Mouse (Mus musculus) cerebellum, postnatal 25 days (tissue): Measurements from ENCODE around the gene D430041D05Rik.

Experiments used
- DNase-seq, 2 experiments: peaks; one replicate each; pipeline ENCODE4 v3.0.0; 2021; ENCODE audit warnings: mixed read lengths in 2 of 2

Gene D430041D05Rik

GRCm38 (mm10) chr2:104410963-104411545, at the start of gene D430041D05Rik:
Gene D430041D05Rik (minus strand): TSS chr2:104411013.
- peak; percentile 56 to 60 for DNase-seq

GRCm38 (mm10) chr2:104460021-104460420, 49.2 kb upstream of the D430041D05Rik start:
- no peak for DNase-seq

GRCm38 (mm10) chr2:104458569-104459332, 47.9 kb upstream of the D430041D05Rik start:
- no peak for DNase-seq

DNA sequence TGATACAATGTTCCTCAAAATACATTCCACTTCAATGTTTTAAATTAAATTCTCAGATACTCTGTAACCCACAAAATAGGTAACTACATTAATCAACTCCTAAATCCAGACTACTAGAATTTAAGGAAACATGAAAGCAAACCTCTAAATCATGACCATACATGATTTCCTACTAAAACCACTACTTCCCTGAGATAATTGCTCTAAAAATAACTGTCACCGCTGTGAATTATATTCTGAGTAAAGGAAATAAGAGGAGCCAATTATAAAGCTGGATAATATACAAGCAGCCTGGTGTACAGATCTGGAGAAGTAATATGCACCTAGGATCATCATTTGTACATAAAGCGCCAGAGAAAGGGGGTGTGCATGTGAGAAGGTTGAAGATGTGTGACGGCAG, 46.3 kb upstream of the D430041D05Rik start:
- no peak for DNase-seq

DNA sequence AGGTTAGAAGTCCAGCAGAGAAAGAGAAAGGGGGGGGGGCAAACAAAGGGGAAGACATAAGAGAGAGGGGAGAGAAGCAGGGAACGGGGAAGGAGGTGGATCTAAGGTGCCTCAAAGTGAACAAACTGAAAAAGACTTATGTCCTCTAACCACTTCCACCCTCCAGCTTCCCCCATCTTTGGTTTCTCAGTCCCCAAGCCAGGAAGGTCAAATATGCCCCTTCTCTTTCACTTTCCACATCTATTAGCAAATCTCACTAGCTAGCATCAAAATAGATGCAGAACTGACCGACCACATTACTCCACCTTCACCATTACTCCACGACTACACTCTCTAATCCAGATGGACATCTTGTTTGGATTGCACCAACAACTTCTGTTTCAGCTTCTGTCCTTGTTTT, 39.9 kb upstream of the D430041D05Rik start:
- no peak for DNase-seq

- no peak for DNase-seq
Observed at GRCm38 (mm10) chr2:104449191-104449590, 38.4 kb upstream of the D430041D05Rik start.

DNA sequence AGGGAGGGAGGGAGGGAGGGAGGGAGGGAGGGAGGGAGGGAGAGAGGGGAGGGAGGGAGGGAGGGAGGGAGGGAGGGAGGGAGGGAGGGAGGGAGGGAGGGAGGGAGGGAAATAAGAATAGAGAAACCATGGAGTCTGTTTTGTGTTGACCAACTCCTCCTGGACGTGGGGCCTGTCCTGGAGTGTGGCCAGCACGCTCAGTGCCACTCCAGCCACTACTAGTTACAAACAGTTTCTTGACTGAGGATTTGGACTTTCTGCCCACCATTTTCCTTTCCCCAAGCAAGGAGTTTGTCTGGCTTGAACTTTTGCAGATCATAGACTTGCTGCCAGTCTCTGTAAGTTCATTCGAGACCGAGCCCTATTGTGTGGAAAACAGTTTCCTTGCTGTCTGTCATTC, 37.4 kb upstream of the D430041D05Rik start:
- no peak for DNase-seq

DNA sequence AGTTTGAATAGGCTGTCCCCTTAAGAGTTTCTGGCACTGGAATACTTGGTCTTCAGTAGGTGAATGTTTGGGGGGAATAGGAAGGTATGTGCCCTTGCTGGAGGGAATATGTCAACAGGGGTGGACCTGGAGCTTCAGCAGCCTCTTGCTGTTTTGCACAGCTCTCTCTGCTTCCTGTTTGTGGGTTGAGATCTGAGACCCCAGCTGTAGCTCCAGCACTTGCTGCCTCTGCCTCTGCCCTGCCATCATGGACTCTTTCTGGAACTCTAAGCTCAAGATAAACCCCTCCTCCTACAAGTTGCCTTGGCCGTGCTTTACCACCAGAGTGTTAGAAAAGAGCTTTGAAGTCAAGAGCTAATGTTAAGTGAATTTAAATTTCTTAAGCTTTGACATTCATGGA, 35.2 kb upstream of the D430041D05Rik start:
- DNase-seq = no peak

DNA sequence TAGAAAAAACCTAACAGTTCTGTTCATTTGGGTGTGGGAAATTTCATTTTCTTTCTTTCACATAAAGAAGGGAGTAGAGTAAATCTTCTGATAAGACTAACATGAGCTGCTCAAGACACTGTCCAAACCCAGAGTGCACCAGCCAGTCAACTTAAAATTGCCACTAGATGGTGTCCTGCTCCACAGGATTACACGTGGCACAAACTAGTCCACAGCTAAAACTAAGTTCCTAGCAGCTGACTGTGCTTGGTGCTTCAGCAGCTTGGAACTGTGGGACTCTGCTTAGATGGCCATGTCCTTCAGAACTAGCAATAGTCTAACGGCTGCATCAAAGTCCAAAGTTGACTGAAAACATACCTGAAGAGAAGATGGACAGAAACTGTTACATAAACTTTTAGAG, 34.0 kb upstream of the D430041D05Rik start:
- DNase-seq = peak; percentile 63 to 73

DNA sequence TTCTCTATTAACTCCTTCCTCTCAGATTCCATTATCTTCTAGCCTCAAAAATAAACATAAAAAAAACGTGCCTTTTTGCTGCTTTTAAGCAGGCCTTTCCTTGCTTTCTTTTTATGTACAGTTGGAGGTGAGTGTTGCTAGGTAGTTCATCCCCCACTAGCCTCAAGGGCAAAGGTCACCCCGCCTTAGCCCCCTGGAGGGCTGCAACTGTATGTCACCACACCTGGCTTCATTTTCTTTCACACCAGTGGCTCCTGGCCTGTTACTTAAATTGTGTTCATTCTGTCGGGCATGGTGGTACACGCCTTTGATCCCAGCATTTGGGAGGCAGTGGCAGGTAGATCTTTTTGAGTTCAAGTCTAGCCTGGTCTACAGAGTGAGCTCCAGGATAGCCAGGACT, 31.5 kb upstream of the D430041D05Rik start:
- DNase-seq = no peak

- DNase-seq = no peak
Observed at GRCm38 (mm10) chr2:104436226-104436625, 25.4 kb upstream of the D430041D05Rik start.

GRCm38 (mm10) chr2:104431067-104431466, 20.3 kb upstream of the D430041D05Rik start:
- DNase-seq = no peak

GRCm38 (mm10) chr2:104430566-104430965, 19.8 kb upstream of the D430041D05Rik start:
- peak; percentile 36 to 68 for DNase-seq

DNA sequence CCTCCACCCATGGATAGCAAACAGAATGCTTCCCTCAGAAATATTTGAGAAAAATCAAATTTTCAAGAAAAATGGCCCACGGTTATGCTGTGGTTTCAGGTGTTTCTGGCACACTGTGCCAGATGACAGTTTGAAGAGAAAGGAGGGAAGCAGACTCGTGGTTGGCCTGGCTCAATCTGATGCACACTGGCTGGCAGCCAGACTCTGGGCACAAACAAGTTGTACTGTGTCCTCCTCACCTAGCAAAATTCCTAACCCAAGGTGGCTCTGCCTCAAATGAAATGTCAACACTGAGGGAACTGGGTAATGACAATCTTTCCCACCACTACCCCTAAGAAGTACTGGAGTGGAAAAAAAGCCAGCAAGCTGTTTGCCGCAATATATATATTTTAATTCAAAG, 15.3 kb upstream of the D430041D05Rik start:
- DNase-seq = peak; percentile 56 to 64

GRCm38 (mm10) chr2:104422230-104422629, 11.4 kb upstream of the D430041D05Rik start:
- DNase-seq = no peak

DNA sequence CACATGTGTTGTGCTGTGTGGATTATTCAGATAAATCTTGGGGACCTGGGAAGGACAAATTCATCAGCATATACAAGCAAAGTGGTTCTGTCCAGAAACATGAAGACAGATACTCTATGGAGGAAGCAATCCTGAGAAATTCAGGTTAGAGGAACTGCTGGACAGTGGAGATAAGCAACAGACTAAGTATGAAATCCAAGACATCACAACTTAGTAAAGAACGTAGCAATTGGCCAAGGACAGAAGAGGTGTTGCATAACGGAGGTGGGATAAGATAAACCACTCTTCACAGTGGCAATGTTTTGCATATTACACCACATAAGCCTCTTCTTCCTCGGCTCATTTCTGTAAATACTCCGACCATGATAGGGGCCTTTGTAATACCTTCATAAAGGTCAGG, 10.0 kb upstream of the D430041D05Rik start:
- DNase-seq = no peak

DNA sequence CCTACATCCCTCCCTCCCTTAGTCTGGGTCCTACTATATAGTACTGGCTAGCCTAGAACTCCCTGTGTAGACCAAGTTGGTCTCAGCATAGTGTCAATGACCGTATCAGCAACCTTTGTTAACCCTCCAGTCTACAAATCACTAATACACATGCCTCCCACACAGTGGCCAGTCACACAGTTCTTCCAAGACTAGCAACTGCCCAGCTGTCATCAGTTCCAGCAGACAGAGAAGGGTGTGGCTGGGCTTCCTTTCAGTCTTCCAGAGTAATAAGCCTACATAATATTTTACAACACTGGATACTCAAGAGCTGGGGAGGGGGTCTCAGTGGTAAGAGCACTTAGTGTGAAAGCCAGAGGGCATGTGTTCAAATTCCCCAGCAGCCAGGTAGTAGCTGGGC, 9.2 kb upstream of the D430041D05Rik start:
- DNase-seq = no peak

DNA sequence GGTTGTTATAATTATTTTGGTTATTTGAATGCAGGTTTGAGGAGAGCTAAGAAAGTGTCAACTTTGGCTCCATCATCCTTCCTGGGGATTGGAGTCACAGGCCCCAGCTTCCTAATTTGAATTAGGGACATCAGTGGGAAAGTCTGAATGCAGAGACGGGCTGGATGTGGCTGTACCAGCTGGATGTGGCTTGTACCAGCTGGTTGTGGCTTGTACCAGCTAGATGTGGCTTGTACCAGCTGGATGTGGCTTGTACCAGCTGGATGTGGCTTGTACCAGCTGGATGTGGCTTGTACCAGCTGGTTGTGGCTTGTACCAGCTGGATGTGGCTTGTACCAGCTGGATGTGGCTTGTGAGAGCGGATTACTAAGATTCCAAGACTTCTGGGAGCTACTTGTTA, 8.6 kb upstream of the D430041D05Rik start:
- DNase-seq = no peak

DNA sequence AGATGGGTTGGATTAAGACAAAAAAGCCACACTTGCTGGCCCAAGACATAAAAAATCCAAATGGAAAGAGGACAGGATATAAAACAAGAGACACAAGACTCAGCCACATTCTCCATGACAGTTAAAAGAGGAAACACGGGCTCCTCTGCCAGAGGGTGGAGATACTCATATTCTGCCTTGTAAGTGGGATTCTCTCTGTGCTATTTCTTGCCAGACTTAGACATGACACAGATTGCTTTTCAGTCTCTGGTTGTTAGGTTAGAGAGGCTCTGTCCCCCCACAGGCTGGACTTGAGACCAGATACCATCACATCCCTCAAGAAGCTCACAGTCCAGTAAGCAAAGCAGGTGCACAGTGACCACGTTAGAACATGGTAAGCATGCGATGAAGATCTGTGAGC, 2.2 kb upstream of the D430041D05Rik start:
- no peak for DNase-seq

GRCm38 (mm10) chr2:104412496-104412895, 1.7 kb upstream of the D430041D05Rik start:
- no peak for DNase-seq

DNA sequence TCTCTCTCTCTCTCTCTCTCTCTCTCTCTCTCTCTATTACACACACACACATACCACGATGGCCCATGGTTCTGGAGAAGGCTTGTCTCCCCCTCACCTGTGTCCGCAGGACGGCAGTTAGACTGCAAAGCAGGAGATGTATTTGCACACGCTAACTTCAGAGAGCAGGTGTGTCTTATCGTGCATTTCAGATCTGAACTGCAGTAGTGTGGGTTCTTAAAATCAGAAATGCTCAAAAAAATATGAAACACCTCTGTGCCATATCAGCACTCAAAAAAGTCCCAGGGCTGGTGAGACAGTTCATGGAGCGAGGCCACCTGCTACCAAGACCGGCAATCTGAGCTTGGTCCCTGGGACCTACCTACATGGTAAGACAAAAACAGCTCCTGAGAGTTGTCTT, 993 bp upstream of the D430041D05Rik start:
- no peak for DNase-seq

DNA sequence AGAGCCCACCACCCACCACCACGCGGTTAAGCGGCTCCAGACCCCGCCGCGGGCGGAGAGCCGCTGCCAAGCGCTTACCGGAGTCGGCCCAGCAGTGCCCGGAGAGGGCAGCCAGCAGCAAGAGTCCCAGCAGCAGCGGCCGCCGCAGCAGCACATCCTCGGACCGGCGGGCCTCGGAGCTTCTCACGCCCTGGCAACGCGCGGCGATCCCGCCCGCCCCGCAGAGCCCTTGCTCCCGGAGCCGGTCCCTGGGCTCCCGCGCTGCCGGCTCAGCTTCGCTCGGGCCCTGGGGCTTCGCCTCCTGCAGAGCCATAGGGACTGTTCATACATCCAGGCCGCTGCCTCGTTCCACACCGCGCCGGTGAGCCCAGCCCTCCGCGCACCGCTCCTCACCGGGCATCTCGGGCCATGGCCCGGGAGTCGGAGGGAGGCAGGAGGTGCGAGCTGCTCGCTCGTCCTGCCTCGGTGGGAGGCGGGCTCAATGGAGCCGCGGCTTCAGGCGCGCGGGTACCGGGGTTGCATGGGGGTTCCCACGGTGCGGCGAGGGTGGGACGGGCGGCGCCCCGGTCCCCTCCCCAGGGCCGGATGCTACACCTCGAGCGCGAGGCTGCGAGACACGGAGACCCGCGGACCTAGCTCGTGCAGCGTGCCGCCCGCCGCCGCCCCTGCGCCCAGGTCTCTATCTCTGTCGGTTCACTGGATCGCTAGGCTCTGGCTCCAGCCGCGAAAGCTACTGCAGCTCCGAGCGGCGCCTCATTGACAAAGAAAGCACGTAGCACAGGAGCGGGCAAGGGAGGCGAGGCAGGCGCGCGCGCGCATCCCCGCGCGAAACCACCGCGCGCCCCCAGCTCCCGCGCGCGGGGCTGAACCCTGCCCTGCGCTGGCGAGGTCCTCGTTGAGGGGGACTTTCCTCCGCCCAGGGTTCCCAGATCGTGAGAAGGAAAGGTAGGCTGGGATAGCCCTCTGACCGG, 677 bp downstream of the D430041D05Rik start:
- peak; percentile 84 to 85 for DNase-seq

DNA sequence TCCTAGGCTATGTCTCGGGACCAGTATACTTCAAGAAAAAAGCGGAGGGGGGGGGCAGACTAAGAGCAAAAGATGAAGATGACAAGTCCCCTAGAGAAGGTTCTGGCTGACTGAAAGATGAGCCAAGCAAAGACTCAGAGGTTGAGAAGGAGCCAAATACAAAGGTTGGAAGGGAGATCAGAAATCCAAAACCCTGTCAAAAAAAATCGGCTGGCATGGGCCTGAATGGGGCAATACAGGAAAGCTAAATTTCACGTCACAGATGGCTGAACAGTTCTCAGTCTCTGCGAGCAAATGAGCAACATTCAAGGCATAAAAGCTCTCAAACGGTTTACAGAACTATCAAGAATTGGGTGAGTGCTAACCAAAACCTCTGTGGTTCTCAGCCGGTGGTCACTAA, 2.5 kb downstream of the D430041D05Rik start:
- no peak for DNase-seq
